Mouse (Mus musculus) limb, embryonic 14.5 days (tissue): ENCODE data around the gene Lamp2. TPM values are rescaled to one million over a fixed set of nuclear protein-coding genes. Genes with fewer than 3 reads are reported as not detected.

Experiments used
- ATAC-seq: fragments of 200-750 bp; cut with Nextera tagmentation; 2 replicates; pipeline ENCODE4 v1.8.0; 2017; ENCODE audit warnings: low read depth, moderate number of reproducible peaks, moderate TSS enrichment; ENCODE audit not compliant: low FRiP score
- DNase-seq: peaks from one replicate; pipeline ENCODE4 v3.0.0-alpha.2; 2015; ENCODE audit warnings: low spot score
- H3K27ac ChIP-seq: fragments of 300-500 bp; sonication (generic); replicated peaks from 2 replicates; pipeline ENCODE4 v1.5.1; 2014; ENCODE audit warnings: low read depth, mild to moderate bottlenecking, low read length, moderate library complexity, mixed read lengths
- H3K27me3 ChIP-seq: fragments of 300-500 bp; sonication (generic); 2 replicates; pipeline ENCODE4 v1.6.1; 2014; ENCODE audit warnings: low read length, mixed read lengths; ENCODE audit not compliant: control insufficient read depth, insufficient read depth
- H3K36me3 ChIP-seq: fragments of 300-500 bp; sonication (generic); 2 replicates; pipeline ENCODE4 v1.6.1; 2014; ENCODE audit warnings: mild to moderate bottlenecking, low read length, moderate library complexity, mixed read lengths; ENCODE audit not compliant: control insufficient read depth, insufficient read depth
- H3K4me1 ChIP-seq: fragments of 300-500 bp; sonication (generic); 2 replicates; pipeline ENCODE4 v1.6.1; 2014; ENCODE audit warnings: antibody characterized with exemption, low read length, mixed read lengths; ENCODE audit not compliant: control insufficient read depth, insufficient read depth
- H3K4me2 ChIP-seq: fragments of 300-500 bp; sonication (generic); replicated peaks from 2 replicates; pipeline ENCODE4 v1.6.1; 2014; ENCODE audit warnings: low read depth, mild to moderate bottlenecking, low read length, moderate library complexity; ENCODE audit not compliant: severe bottlenecking
- H3K4me3 ChIP-seq: fragments of 300-500 bp; sonication (generic); replicated peaks from 2 replicates; pipeline ENCODE4 v1.5.1; 2014; ENCODE audit warnings: low read length
- H3K9ac ChIP-seq: fragments of 300-500 bp; sonication (generic); 2 replicates; pipeline ENCODE4 v1.6.1; 2014; ENCODE audit warnings: mild to moderate bottlenecking, low read depth, low read length, moderate library complexity; ENCODE audit not compliant: severe bottlenecking
- H3K9me3 ChIP-seq: fragments of 300-500 bp; sonication (generic); 2 replicates; pipeline ENCODE4 v1.6.1; 2016; ENCODE audit warnings: low read length; ENCODE audit not compliant: control insufficient read depth
- POLR2A ChIP-seq: fragments of 200-500 bp; IDR thresholded peaks from 2 replicates; pipeline ENCODE4 v1.8.0; 2012; ENCODE audit warnings: inconsistent platforms, mild to moderate bottlenecking, moderate library complexity, borderline replicate concordance; ENCODE audit not compliant: insufficient read depth, insufficient read length; ENCODE audit errors: extremely low read depth
- WGBS: fragments of 180-500 bp; shearing (Covaris S2); extraction: QIAGEN DNeasy Blood & Tissue Kit; methylation state at CpG from one replicate; pipeline ENCODE4 v1.1.7; 2014; 5-methylcytosine and 5-hydroxymethylcytosine counted together
- polyA plus RNA-seq, 2 experiments: library from polyadenylated mRNA; depleted of rRNA in 1 of 2; stranded (reverse) in 1 of 2; unstranded in 1 of 2; fragments of >200 nt; fragmentation: Nextera tagmentation in 1 of 2; extraction: Ambion mirVana in 1 of 2; gene quantifications; 2 replicates each; pipeline versions ENCODE4 v1.2.1 to v1.2.3; 2012 to 2014

The Lamp2 gene
- polyA plus RNA-seq, 2 experiments: 108 to 172 TPM

DNA sequence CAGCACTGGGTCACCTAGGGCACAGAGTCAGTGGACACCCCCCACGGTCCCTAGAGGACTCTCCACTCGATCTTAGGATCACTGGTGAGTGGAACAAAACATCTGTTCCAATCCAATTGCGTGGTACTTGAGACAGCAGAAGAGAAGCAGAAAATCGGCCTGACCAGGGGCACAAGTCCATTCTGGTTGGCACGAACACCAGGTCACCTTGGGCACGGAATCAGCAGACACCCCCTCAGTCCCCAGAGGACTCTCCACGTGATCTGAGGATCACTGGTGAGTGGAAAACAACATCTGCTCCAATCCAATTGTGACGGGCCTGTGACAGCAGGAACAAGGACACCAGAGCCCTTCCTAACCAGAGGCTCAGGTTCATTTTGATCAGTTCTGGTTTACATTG lies 94.2 kb downstream of the Lamp2 start:
- Histone ChIP-seq H3K4me3 (no peak overlapping the region), H3K27ac (no peak overlapping the region), H3K4me1 (no peaks in the 10 kb centered on the region), H3K4me2 (no peak overlapping the region), H3K27me3 (no peaks in the 10 kb centered on the region), H3K9me3 (no peaks in the 10 kb centered on the region), H3K9ac (no peak overlapping the region), H3K36me3 (no peaks in the 10 kb centered on the region)
- no peak for TF ChIP-seq POLR2A
- DNase-seq: no peak
- WGBS: 71% methylated on average over 8 of the region's 8 CpGs
- ATAC-seq: no peak

Other genes starting within 250 kb of the Lamp2 start
- gene Tmem255a, start 204.0 kb downstream of the Lamp2 start, polyA plus RNA-seq (2012; rRNA removed): 26.0 and 31.8 TPM in 2 replicates
- gene Tmem255a, start 204.0 kb downstream of the Lamp2 start, polyA plus RNA-seq (2014; fragmentation: Nextera tagmentation; extraction: Ambion mirVana): 37.7 and 39.4 TPM in 2 replicates
- gene Atp1b4, start 140.3 kb downstream of the Lamp2 start, polyA plus RNA-seq (2012; rRNA removed): 3.5 and 5.5 TPM in 2 replicates
- gene Atp1b4, start 140.3 kb downstream of the Lamp2 start, polyA plus RNA-seq (2014; fragmentation: Nextera tagmentation; extraction: Ambion mirVana): 5.3 and 7.0 TPM in 2 replicates
- gene Cul4b, start 119.7 kb upstream of the Lamp2 start, polyA plus RNA-seq (2012; rRNA removed): 16.7 and 21.6 TPM in 2 replicates
- gene Cul4b, start 119.7 kb upstream of the Lamp2 start, polyA plus RNA-seq (2014; fragmentation: Nextera tagmentation; extraction: Ambion mirVana): 33.0 and 35.7 TPM in 2 replicates
- 57.7 and 79.3 TPM in 2 replicates for gene Mcts1, start 144.1 kb upstream of the Lamp2 start, polyA plus RNA-seq (2012; rRNA removed)
- 93.1 and 96.4 TPM in 2 replicates for gene Mcts1, start 144.1 kb upstream of the Lamp2 start, polyA plus RNA-seq (2014; fragmentation: Nextera tagmentation; extraction: Ambion mirVana)
- 17.6 and 27.2 TPM in 2 replicates for gene C1galt1c1, start 178.6 kb upstream of the Lamp2 start, polyA plus RNA-seq (2012; rRNA removed)
- gene C1galt1c1, start 178.6 kb upstream of the Lamp2 start, polyA plus RNA-seq (2014; fragmentation: Nextera tagmentation; extraction: Ambion mirVana): 26.0 and 26.6 TPM in 2 replicates